Mouse (Mus musculus) hindbrain, embryonic 16.5 days (tissue): ENCODE measurements around the gene Rab1b. TPM values are rescaled to one million over a fixed set of nuclear protein-coding genes. Genes with fewer than 3 reads are reported as not detected.

Experiments used
- ATAC-seq: fragments of 200-750 bp; cut with Nextera tagmentation; 2 replicates; pipeline ENCODE4 v1.8.0; 2017; ENCODE audit warnings: moderate TSS enrichment, moderate library complexity
- H3K27ac ChIP-seq: fragments of 300-500 bp; sonication (generic); 2 replicates; pipeline ENCODE4 v1.5.1; 2014; ENCODE audit warnings: low read depth, mild to moderate bottlenecking, control low read depth, low read length, moderate library complexity
- H3K27me3 ChIP-seq: fragments of 300-500 bp; sonication (generic); replicated peaks from 2 replicates; pipeline ENCODE4 v1.6.1; 2014; ENCODE audit warnings: low read length; ENCODE audit not compliant: control insufficient read depth, insufficient read depth
- H3K36me3 ChIP-seq: fragments of 300-500 bp; sonication (generic); 2 replicates; pipeline ENCODE4 v1.6.1; 2014; ENCODE audit warnings: mild to moderate bottlenecking, low read length, moderate library complexity, mixed read lengths; ENCODE audit not compliant: control insufficient read depth, insufficient read depth
- H3K4me1 ChIP-seq: fragments of 300-500 bp; sonication (generic); 2 replicates; pipeline ENCODE4 v1.6.1; 2014; ENCODE audit warnings: low read depth, low read length; ENCODE audit not compliant: control insufficient read depth, insufficient read depth
- H3K4me2 ChIP-seq: fragments of 300-500 bp; sonication (generic); 2 replicates; pipeline ENCODE4 v1.6.1; 2014; ENCODE audit warnings: mild to moderate bottlenecking, low read length, control low read depth, moderate library complexity
- H3K4me3 ChIP-seq: fragments of 300-500 bp; sonication (generic); 2 replicates; pipeline ENCODE4 v1.5.1; 2014; ENCODE audit warnings: mild to moderate bottlenecking, low read length, control low read depth, moderate library complexity
- H3K9ac ChIP-seq: fragments of 300-500 bp; sonication (generic); 2 replicates; pipeline ENCODE4 v1.6.1; 2014; ENCODE audit warnings: low read depth, mild to moderate bottlenecking, control low read depth, low read length, moderate library complexity
- H3K9me3 ChIP-seq: fragments of 300-500 bp; sonication (generic); 2 replicates; pipeline ENCODE4 v1.6.1; 2014; ENCODE audit warnings: mild to moderate bottlenecking, low read length, moderate library complexity; ENCODE audit not compliant: control insufficient read depth
- WGBS: fragments of 180-500 bp; shearing (Covaris S2); extraction: QIAGEN DNeasy Blood & Tissue Kit; methylation state at CpG from one replicate; pipeline ENCODE4 v1.1.7; 2014; 5-methylcytosine and 5-hydroxymethylcytosine counted together
- polyA plus RNA-seq: library from polyadenylated mRNA; unstranded; fragments of >200 nt; fragmentation: Nextera tagmentation; extraction: Ambion mirVana; gene quantifications from 2 replicates; pipeline ENCODE4 v1.2.1, GENCODE M21; 2015

Gene Rab1b
- polyA plus RNA-seq, 1 experiment from 2014 or later = 231 TPM

GRCm38 (mm10) chr19:5082596-5082995 is 24.3 kb downstream of the Rab1b start:
- WGBS = 78% methylated on average over 24 of the region's 24 CpGs
- ATAC-seq = no peak
- no peaks in the 10 kb centered on the region for H3K9me3 ChIP-seq
- H3K9ac ChIP-seq = no peak overlapping the region
- H3K4me1 ChIP-seq = peaks cover 7% of the 10 kb centered on the region
- peaks cover 4% of the 10 kb centered on the region for H3K36me3 ChIP-seq
- H3K4me3 ChIP-seq = no peak overlapping the region
- H3K27ac ChIP-seq = no peak overlapping the region
- no peak overlapping the region for H3K4me2 ChIP-seq
- H3K27me3 ChIP-seq = peaks cover 42% of the 10 kb centered on the region

- Histone ChIP-seq H3K4me2 (no peak overlapping the region), H3K4me1 (peaks cover 3% of the 10 kb centered on the region), H3K4me3 (no peak overlapping the region), H3K9me3 (no peaks in the 10 kb centered on the region), H3K9ac (no peak overlapping the region), H3K27me3 (peaks cover 42% of the 10 kb centered on the region), H3K27ac (no peak overlapping the region), H3K36me3 (peaks cover 4% of the 10 kb centered on the region)
- WGBS = 69% methylated on average over 17 of the region's 18 CpGs
- no peak for ATAC-seq
Measured at GRCm38 (mm10) chr19:5082005-5082404, 24.9 kb downstream of the Rab1b start.

GRCm38 (mm10) chr19:5079279-5079678 is 27.6 kb downstream of the Rab1b start:
- H3K9ac ChIP-seq = no peak overlapping the region
- peaks cover 36% of the 10 kb centered on the region for H3K27me3 ChIP-seq
- H3K9me3 ChIP-seq = no peaks in the 10 kb centered on the region
- ATAC-seq = no peak
- 88% methylated on average over 1 of the region's 1 CpGs for WGBS
- no peak overlapping the region for H3K4me3 ChIP-seq
- no peak overlapping the region for H3K4me2 ChIP-seq
- H3K36me3 ChIP-seq = peaks cover 4% of the 10 kb centered on the region
- H3K4me1 ChIP-seq = no peaks in the 10 kb centered on the region; the same call in 1 of the 2 replicates
- H3K27ac ChIP-seq = no peak overlapping the region

GRCm38 (mm10) chr19:5073518-5073917 is 33.4 kb downstream of the Rab1b start:
- no peak overlapping the region for H3K4me2 ChIP-seq
- H3K36me3 ChIP-seq = no peaks in the 10 kb centered on the region
- H3K9ac ChIP-seq = no peak overlapping the region
- no peaks in the 10 kb centered on the region for H3K9me3 ChIP-seq
- peaks cover 8% of the 10 kb centered on the region for H3K27me3 ChIP-seq
- H3K27ac ChIP-seq = no peak overlapping the region
- peaks cover 14% of the 10 kb centered on the region for H3K4me1 ChIP-seq
- no peak overlapping the region for H3K4me3 ChIP-seq
- ATAC-seq = no peak
- 47% methylated on average over 5 of the region's 5 CpGs for WGBS

- Histone ChIP-seq H3K36me3 (no peaks in the 10 kb centered on the region), H3K9ac (no peak overlapping the region), H3K4me2 (peak overlapping the region; percentile 81), H3K4me3 (peak overlapping the region; percentile 24), H3K27ac (no peak overlapping the region), H3K27me3 (peaks cover 9% of the 10 kb centered on the region), H3K9me3 (no peaks in the 10 kb centered on the region), H3K4me1 (peaks cover 19% of the 10 kb centered on the region)
- 2% methylated on average over 15 of the region's 15 CpGs for WGBS
- no peak for ATAC-seq
Measured at GRCm38 (mm10) chr19:5073028-5073427, 33.8 kb downstream of the Rab1b start.

GRCm38 (mm10) chr19:5072389-5073019 is 34.4 kb downstream of the Rab1b start:
- peak overlapping the region; percentile 63; the same call in 1 of the 2 replicates for H3K9ac ChIP-seq
- peak; percentile 7; the same call in 1 of the 2 replicates for ATAC-seq
- 2% methylated on average over 20 of the region's 20 CpGs for WGBS

GRCm38 (mm10) chr19:5071545-5072369 is 35.1 kb downstream of the Rab1b start:
- Histone ChIP-seq H3K36me3 (no peaks in the 10 kb centered on the region), H3K4me2 (peak overlapping the region; percentile 81), H3K4me3 (peak overlapping the region; percentile 45), H3K9me3 (no peaks in the 10 kb centered on the region), H3K27me3 (peaks cover 15% of the 10 kb centered on the region), H3K9ac (peak overlapping the region; percentile 63), H3K4me1 (peaks cover 25% of the 10 kb centered on the region), H3K27ac (peak overlapping the region; percentile 54)
- WGBS = 1% methylated on average over 38 of the region's 40 CpGs
- ATAC-seq = peak; percentile 71

More at GRCm38 (mm10) chr19:5072389-5073019, 34.4 kb downstream of the Rab1b start:
- H3K36me3 ChIP-seq = no peaks in the 10 kb centered on the region
- H3K4me2 ChIP-seq = peak overlapping the region; percentile 81
- no peaks in the 10 kb centered on the region for H3K9me3 ChIP-seq
- H3K4me1 ChIP-seq = peaks cover 23% of the 10 kb centered on the region
- peaks cover 9% of the 10 kb centered on the region for H3K27me3 ChIP-seq
- H3K27ac ChIP-seq = no peak overlapping the region
- peak overlapping the region; percentile 45 for H3K4me3 ChIP-seq

GRCm38 (mm10) chr19:5071077-5071476 is 35.8 kb downstream of the Rab1b start:
- Histone ChIP-seq H3K9me3 (no peaks in the 10 kb centered on the region), H3K4me3 (peak overlapping the region; percentile 45), H3K27ac (peak overlapping the region; percentile 54), H3K4me2 (peak overlapping the region; percentile 81), H3K36me3 (no peaks in the 10 kb centered on the region), H3K9ac (peak overlapping the region; percentile 63; the same call in 1 of the 2 replicates), H3K4me1 (peaks cover 25% of the 10 kb centered on the region), H3K27me3 (peaks cover 16% of the 10 kb centered on the region)
- WGBS = 10% methylated on average over 11 of the region's 11 CpGs
- no peak for ATAC-seq

GRCm38 (mm10) chr19:5069978-5070377 is 36.9 kb downstream of the Rab1b start:
- 83% methylated on average over 7 of the region's 7 CpGs for WGBS
- ATAC-seq = no peak
- Histone ChIP-seq H3K27me3 (peaks cover 16% of the 10 kb centered on the region), H3K4me1 (peaks cover 25% of the 10 kb centered on the region), H3K27ac (no peak overlapping the region), H3K36me3 (no peaks in the 10 kb centered on the region), H3K4me2 (peak overlapping the region; percentile 21), H3K9ac (no peak overlapping the region), H3K9me3 (no peaks in the 10 kb centered on the region), H3K4me3 (no peak overlapping the region)
